28 mouse cellular contexts compared by ENCODE assay signal in the genomic region with DNA sequence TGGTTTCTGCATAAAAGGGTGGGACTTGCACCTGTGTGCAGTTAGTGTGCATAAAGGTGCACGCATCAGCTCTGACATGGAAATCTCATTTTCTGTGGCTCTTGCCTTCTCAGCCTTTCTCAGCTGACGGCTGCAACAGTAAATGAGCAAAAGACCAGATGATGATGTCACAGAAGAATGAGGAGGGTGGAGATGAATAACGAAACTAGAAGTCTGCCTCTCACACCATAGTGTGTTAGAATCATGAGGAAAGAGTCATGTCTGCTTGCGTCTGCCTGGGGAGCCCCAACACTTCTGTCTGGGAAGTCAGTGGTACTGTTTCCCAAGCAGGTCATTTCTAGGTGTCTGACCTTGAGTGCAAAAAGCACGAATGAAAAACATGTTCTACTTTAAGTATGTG. TPM values are rescaled to one million over a fixed set of nuclear protein-coding genes. Genes with fewer than 3 reads are reported as not detected.
"Had no signal": no experiment of that assay in that cellular context is flagged by ENCODE, and none has a peak within 500 bp of the region (broad histone marks: within the 10 kb centered on the region; RNA-seq: fewer than 3 reads in every experiment).

No protein-coding gene starts in this region.

- ATAC-seq: liver, postnatal 0 days; lung, postnatal 0 days; midbrain, embryonic 13.5 days; midbrain, embryonic 16.5 days had no signal

- H3K9ac ChIP-seq: limb, embryonic 12.5 days; limb, embryonic 15.5 days; liver, embryonic 14.5 days; liver, postnatal 0 days; lung, embryonic 14.5 days; midbrain, embryonic 13.5 days had no signal

- DNase-seq: kidney, adult 9 months; kidney, postnatal 14 days; kidney, postnatal 4 days; liver, postnatal 0 days; lung, embryonic 14.5 days; right cerebral cortex, adult 18-20 months; right cerebral cortex, postnatal 14 days; right cerebral cortex, postnatal 4 days; thymus, adult 2 months; thymus, postnatal 14 days; thymus, postnatal 4 days had no signal

- H3K27me3 ChIP-seq: limb, embryonic 12.5 days; limb, embryonic 15.5 days; megakaryocyte, embryonic 14.5 days; midbrain, embryonic 13.5 days had no signal

- H3K4me3 ChIP-seq: limb, embryonic 12.5 days; limb, embryonic 15.5 days; megakaryocyte, embryonic 14.5 days; midbrain, embryonic 10.5 days; midbrain, embryonic 13.5 days had no signal

- H3K9me3 ChIP-seq: limb, embryonic 12.5 days; limb, embryonic 15.5 days; megakaryocyte, embryonic 14.5 days; midbrain, embryonic 10.5 days; midbrain, embryonic 13.5 days had no signal

- H3K4me1 ChIP-seq: limb, embryonic 15.5 days; midbrain, embryonic 10.5 days had no signal

- H3K4me2 ChIP-seq: limb, embryonic 12.5 days; limb, embryonic 15.5 days; liver, embryonic 11.5 days; lung, embryonic 14.5 days; midbrain, embryonic 13.5 days had no signal

- H3K36me3 ChIP-seq: limb, embryonic 12.5 days; limb, embryonic 15.5 days; midbrain, embryonic 13.5 days had no signal

- H3K27ac ChIP-seq: limb, embryonic 12.5 days; limb, embryonic 15.5 days; liver, embryonic 14.5 days; macrophage; midbrain, embryonic 10.5 days; midbrain, embryonic 13.5 days; stomach, postnatal 0 days had no signal

RNA-seq across cellular contexts. Expression of a gene that starts 2.4 kb away (rescaled TPM):
- total RNA-seq: layer of hippocampus, adult 18-20 months; left cerebral cortex, postnatal 25 days had no signal
- polyA plus RNA-seq: kidney, embryonic 16.5 days; limb, embryonic 12.5 days; limb, embryonic 15.5 days; liver, embryonic 11.5 days; liver, embryonic 14.5 days; liver, postnatal 0 days; lung, embryonic 14.5 days; lung, postnatal 0 days; macrophage; midbrain, embryonic 10.5 days; midbrain, embryonic 13.5 days; midbrain, embryonic 16.5 days; neural tube, embryonic 11.5 days; neural tube, embryonic 14.5 days; stomach, embryonic 14.5 days; stomach, postnatal 0 days; thymus, adult 2 months had no signal
